Mouse (Mus musculus): ENCODE results near the gene Dcps.

DNA sequence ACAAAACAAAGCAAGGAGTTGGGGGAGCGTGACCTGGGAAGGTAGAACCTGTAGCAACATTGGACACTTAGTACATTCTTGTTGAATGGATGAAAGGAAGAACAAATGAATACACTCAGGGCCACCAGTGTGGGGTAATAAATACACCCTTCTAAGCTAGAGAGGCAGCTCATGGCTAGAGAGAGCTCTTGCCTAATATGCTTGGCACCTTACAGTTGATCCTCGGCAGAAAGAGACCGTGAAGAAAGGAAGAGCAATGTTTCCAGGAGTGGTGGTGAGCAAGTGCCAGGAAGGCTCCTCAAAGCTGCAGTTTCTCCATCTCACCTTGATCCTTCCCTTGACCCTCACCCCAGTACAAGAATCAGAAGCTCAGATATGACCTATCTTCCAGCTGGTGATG lies 47.3 kb downstream of the Dcps start:
- no peak for TF ChIP-seq POLR2A (IDR thresholded peaks at IDR 0.05; ENCODE audit: borderline replicate concordance, extremely low read depth, insufficient read depth, insufficient read length, poor library complexity, severe bottlenecking)
- TF ChIP-seq CTCF (IDR thresholded peaks at IDR 0.05; ENCODE audit: borderline replicate concordance, extremely low read depth, insufficient read depth, insufficient read length) = no peak
